Mouse (Mus musculus): Measurements from ENCODE around the gene Il12b.

DNA sequence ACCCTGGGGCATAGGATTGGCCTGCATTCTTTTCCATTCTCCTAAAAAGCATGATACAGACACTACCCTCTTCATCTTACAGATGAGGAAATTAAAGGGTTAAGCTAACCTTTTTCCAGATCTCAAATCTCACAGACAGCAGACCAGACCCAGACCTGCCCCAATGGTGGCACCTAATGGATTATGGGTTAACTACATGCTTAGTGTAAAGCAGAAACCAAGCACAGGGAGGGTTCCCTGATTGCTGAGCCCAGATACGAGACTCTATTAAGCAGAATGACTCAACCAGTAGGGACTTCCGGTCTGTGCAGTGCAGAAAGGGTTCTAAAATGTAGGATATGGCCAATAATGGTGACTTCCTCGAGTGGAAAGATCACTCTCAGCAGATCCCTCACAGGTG is 10.6 kb downstream of the Il12b start:
- no peak for TF ChIP-seq CTCF (IDR thresholded peaks at IDR 0.05; ENCODE audit: insufficient read depth, low read length)
- no peak for TF ChIP-seq POLR2A (IDR thresholded peaks at IDR 0.05; ENCODE audit: borderline replicate concordance, extremely low read depth, low read depth, low read length)
